Mouse (Mus musculus) lung, postnatal 0 days (tissue): ENCODE measurements around the gene Rnf26.
"Not testable (repeated sequence)": the region's sequence is repeated elsewhere in the genome, so short reads cannot be mapped to it uniquely, and the experiment has no call there.

Experiments used
- CTCF ChIP-seq: IDR thresholded peaks from 2 replicates; pipeline ENCODE4 v1.5.1; 2016; ENCODE audit warnings: antibody characterized with exemption, mild to moderate bottlenecking
- EP300 ChIP-seq: IDR thresholded peaks from 2 replicates; pipeline ENCODE4 v1.6.1; 2016; ENCODE audit warnings: antibody characterized with exemption, mild to moderate bottlenecking, control low read depth

DNA sequence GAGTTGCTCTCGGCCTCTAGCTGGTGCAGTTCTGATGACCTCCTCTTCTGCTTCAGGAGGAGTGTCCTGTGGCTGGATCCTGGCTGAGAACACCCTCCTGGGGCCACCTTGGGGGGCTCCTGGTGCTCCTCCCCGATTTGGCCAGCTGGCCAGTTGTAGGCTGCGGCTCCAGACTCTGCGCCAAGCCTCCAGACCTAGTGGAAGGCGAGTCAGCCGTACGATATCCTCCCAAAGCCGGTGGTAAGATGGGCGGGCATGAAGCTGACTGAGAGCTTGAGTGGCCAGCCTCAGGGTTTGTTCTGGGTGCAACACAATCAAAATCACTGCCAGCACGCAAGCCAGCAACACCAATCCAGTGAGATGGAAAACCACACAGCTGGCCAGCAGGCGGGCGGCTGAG is 1.4 kb downstream of the Rnf26 start:
- TF ChIP-seq CTCF, EP300: not testable (repeated sequence)
